Mouse (Mus musculus): ENCODE data around the gene Spin2c. TPM values are rescaled to one million over a fixed set of nuclear protein-coding genes. Genes with fewer than 3 reads are reported as not detected.

Gene Spin2c
- 32.8 and 36.1 TPM in 2 replicates for polyA plus RNA-seq (2016; fragmentation: Nextera tagmentation; extraction: Ambion mirVana)

DNA sequence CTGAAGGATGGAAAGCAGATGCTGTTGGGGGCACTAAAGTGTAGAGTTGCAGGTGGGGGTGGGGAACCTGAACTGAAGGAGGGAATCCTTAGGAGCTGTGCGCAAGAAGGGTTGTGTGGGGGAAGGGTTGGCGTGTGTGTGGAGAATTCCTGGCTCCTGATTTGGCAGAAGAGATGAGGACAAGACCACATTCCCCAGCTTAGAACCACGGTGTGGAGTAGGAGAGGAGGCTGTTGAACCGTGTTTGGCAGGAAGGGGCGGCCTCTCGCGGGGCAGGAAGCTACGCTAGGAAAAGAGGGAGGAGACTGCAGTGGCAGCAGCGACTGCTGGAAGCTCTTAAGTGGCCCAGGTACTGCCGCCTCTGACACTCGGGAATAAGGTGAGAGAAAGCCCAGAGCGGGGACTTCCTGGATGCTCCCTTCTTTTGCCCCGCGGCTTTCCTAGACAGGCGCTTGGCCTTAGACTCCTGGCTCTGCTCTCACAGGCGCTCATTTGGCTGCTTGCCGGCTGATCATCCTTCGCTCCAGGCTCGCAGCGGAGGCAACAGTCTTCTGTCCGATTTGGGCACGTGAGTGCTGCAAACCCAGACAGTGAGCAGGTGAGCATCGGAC lies at the start of gene Spin2c:
Spin2c (plus strand) TSS at position 275 of the 611 bp plus-strand sequence.
- Histone ChIP-seq H3K27ac (peak within 1 kb of the TSS; percentile 85), H3K36me3 (no peaks in the 10 kb centered on the region), H3K4me1 (replicated peaks) (no peaks in the 10 kb centered on the region), H3K9ac (replicated peaks) (peak within 1 kb of the TSS; percentile 52; the same call in 1 of the 2 replicates), H3K9me3 (no peaks in the 10 kb centered on the region), H3K4me2 (peak within 1 kb of the TSS; percentile 56), H3K4me3 (replicated peaks) (peak within 1 kb of the TSS; percentile 50), H3K27me3 (peaks cover 4% of the 10 kb centered on the region; the same call in 1 of the 2 replicates)
- peak; percentile 94 for ATAC-seq (ENCODE audit: insufficient number of reproducible peaks, insufficient read depth, low FRiP score, low TSS enrichment, low read depth)
- WGBS: 7% methylated on average over 23 of the region's 23 CpGs

DNA sequence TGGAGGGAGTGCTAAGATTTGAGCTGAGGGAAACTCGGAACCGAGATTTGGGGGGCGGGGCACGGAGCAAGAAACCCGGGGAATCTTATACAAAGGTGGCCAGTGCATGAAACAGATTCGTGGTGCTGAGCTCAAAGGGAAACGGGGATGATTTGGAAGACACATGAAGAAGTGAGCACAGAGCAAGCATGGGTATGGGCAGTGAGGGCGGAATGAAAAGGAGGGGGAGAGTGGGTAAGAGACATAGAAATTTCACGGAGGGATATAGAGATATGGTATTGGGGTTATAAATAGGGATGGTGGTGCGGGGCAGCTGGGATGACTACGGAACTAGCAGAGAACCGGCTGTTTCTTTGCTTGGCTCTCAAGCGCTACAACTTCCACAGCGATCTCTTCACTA lies 581 bp downstream of the Spin2c start:
- Histone ChIP-seq H3K27ac (peak overlapping the region; percentile 85), H3K9me3 (no peaks in the 10 kb centered on the region), H3K4me3 (replicated peaks) (peak overlapping the region; percentile 50), H3K4me2 (peak overlapping the region; percentile 56), H3K9ac (replicated peaks) (peak overlapping the region; percentile 52; the same call in 1 of the 2 replicates), H3K4me1 (replicated peaks) (no peaks in the 10 kb centered on the region), H3K36me3 (no peaks in the 10 kb centered on the region), H3K27me3 (peaks cover 4% of the 10 kb centered on the region; the same call in 1 of the 2 replicates)
- no peak for ATAC-seq (ENCODE audit: insufficient number of reproducible peaks, insufficient read depth, low FRiP score, low TSS enrichment, low read depth)
- 23% methylated on average over 14 of the region's 14 CpGs for WGBS

Other genes starting within 250 kb of the Spin2c start
- gene Kctd12b, start 135.8 kb upstream of the Spin2c start, polyA plus RNA-seq (2016; fragmentation: Nextera tagmentation; extraction: Ambion mirVana): 5.3 and 6.5 TPM in 2 replicates
- 97.3 and 98.4 TPM in 2 replicates for gene Nbdy, start 108.6 kb upstream of the Spin2c start, polyA plus RNA-seq (2016; fragmentation: Nextera tagmentation; extraction: Ambion mirVana)
- gene Samt1, start 180.4 kb downstream of the Spin2c start, polyA plus RNA-seq (2016; fragmentation: Nextera tagmentation; extraction: Ambion mirVana): not detected in 2 replicates
- gene 4921511M17Rik, start 201.6 kb downstream of the Spin2c start, polyA plus RNA-seq (2016; fragmentation: Nextera tagmentation; extraction: Ambion mirVana): not detected in 2 replicates
- gene Gm10057, start 222.8 kb downstream of the Spin2c start, polyA plus RNA-seq (2016; fragmentation: Nextera tagmentation; extraction: Ambion mirVana): not detected in 2 replicates